Mouse (Mus musculus): Measurements from ENCODE around the gene Sgcb. TPM values are rescaled to one million over a fixed set of nuclear protein-coding genes. Genes with fewer than 3 reads are reported as not detected.

The Sgcb gene
- total RNA-seq, 2 experiments from 2014 or later = 20.9 to 26.7 TPM

GRCm38 (mm10) chr5:73637337-73638107, 10.1 kb downstream of the Sgcb start:
- no peak for DNase-seq (ENCODE audit: low spot score in 2 of 2)

GRCm38 (mm10) chr5:73633141-73633540, 14.4 kb downstream of the Sgcb start:
- DNase-seq (ENCODE audit: low spot score in 2 of 2) = peak; percentile 76 to 80

- DNase-seq (ENCODE audit: low spot score in 2 of 2) = no peak
Measured at GRCm38 (mm10) chr5:73632291-73632690, 15.3 kb downstream of the Sgcb start, which contains the start of gene Lrrc66. TSS of gene Lrrc66 (minus strand) at chr5:73632526.

GRCm38 (mm10) chr5:73631001-73631558, 16.5 kb downstream of the Sgcb start:
- DNase-seq (ENCODE audit: low spot score in 2 of 2) = no peak

- DNase-seq (ENCODE audit: low spot score in 2 of 2) = no peak
Measured at GRCm38 (mm10) chr5:73630141-73630540, 17.4 kb downstream of the Sgcb start.

- no peak for DNase-seq (ENCODE audit: low spot score in 2 of 2)
Measured at GRCm38 (mm10) chr5:73627991-73628390, 19.6 kb downstream of the Sgcb start.

- no peak for DNase-seq (ENCODE audit: low spot score in 2 of 2)
Measured at GRCm38 (mm10) chr5:73627559-73627958, 20.0 kb downstream of the Sgcb start.

GRCm38 (mm10) chr5:73626842-73627241, 20.7 kb downstream of the Sgcb start:
- DNase-seq (ENCODE audit: low spot score in 2 of 2) = no peak

- no peak for DNase-seq (ENCODE audit: low spot score in 2 of 2)
Measured at GRCm38 (mm10) chr5:73625505-73625904, 22.1 kb downstream of the Sgcb start.

- no peak for DNase-seq (ENCODE audit: low spot score in 2 of 2)
Measured at GRCm38 (mm10) chr5:73618969-73619368, 28.6 kb downstream of the Sgcb start.

GRCm38 (mm10) chr5:73615211-73615610, 32.4 kb downstream of the Sgcb start:
- no peak for DNase-seq (ENCODE audit: low spot score in 2 of 2)

- DNase-seq (ENCODE audit: low spot score in 2 of 2) = no peak
Measured at GRCm38 (mm10) chr5:73613296-73613695, 34.3 kb downstream of the Sgcb start.

- DNase-seq (ENCODE audit: low spot score in 2 of 2) = no peak
Measured at GRCm38 (mm10) chr5:73611071-73611470, 36.5 kb downstream of the Sgcb start.

- DNase-seq (ENCODE audit: low spot score in 2 of 2) = no peak
Measured at GRCm38 (mm10) chr5:73604964-73605363, 42.6 kb downstream of the Sgcb start.

- DNase-seq (ENCODE audit: low spot score in 2 of 2) = no peak
Measured at GRCm38 (mm10) chr5:73604542-73604941, 43.0 kb downstream of the Sgcb start.

GRCm38 (mm10) chr5:73602865-73603264, 44.7 kb downstream of the Sgcb start:
- DNase-seq (ENCODE audit: low spot score in 2 of 2) = no peak

- no peak for DNase-seq (ENCODE audit: low spot score in 2 of 2)
Measured at GRCm38 (mm10) chr5:73601361-73601763, 46.2 kb downstream of the Sgcb start.

GRCm38 (mm10) chr5:73599991-73600390, 47.6 kb downstream of the Sgcb start:
- DNase-seq (ENCODE audit: low spot score in 2 of 2) = peak in 1 of 2 experiments; percentile 24

- no peak for DNase-seq (ENCODE audit: low spot score in 2 of 2)
Measured at GRCm38 (mm10) chr5:73598943-73599695, 48.5 kb downstream of the Sgcb start.

- DNase-seq (ENCODE audit: low spot score in 2 of 2) = no peak
Measured at GRCm38 (mm10) chr5:73587119-73587518, 60.5 kb downstream of the Sgcb start.

- DNase-seq (ENCODE audit: low spot score in 2 of 2) = no peak
Measured at GRCm38 (mm10) chr5:73586597-73586996, 61.0 kb downstream of the Sgcb start.
